Mouse (Mus musculus): ENCODE results near the gene Man1b1. TPM values are rescaled to one million over a fixed set of nuclear protein-coding genes. Genes with fewer than 3 reads are reported as not detected.

Gene Man1b1
- polyA plus RNA-seq, 2 experiments from 2014 or later, result 21.7 to 32.4 TPM

DNA sequence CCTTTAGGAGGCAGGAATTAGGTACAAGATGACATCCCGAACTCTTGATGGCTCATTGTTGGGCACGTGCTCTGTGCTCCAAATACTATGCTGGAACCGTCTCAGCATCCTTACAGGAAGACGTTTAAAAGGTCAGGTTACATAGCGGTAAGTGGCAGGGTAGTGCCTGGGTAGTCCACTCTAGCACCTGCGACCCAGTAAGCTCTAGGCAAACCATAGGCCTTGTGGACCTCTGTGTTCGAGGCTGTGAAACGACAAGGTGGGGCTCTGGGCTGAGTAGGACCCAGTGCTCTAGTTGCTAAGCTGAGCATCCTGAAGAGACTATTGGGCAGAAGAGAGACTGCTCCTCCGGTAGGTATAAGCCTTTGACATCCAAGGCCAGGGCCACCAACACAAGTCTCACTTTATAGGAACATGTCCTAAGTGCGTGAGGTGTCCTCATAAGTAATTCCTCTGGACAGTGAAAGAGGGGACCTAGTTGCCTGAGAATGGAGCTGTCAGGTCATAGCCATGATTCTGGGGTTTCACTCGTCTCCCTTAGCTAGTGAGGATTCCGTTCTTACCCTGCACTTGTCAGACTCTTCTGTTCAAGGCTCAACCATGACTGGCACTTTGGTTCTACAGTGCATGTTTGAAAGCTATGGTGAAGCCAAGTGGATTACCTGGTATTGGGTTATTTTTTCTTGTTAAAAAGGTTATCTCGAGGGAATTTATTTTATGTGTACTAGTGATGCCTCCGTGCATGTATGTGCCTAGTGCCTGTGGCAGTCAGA, 26.4 kb upstream of the Man1b1 start:
- ATAC-seq, result no peak

DNA sequence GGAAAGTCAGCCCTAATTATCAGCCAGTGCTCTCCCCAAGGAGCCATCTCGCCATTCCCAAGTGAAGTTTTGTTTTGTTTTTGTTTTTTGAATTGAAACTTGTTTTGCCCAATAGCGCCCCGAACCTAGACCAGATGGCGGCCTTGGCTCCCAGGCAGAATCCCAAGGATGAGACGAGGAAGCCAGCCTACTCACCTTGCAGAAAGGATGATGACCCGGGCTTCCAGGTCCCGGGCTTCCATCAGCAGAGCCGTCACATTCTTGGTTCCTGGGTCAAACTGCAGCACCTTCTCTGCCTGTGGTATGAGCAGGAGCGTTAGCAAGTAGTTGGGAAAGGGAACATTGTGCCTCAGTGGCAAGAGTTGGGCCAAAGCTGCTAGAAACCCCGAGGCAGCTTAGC, 22.0 kb upstream of the Man1b1 start:
- no peak for ATAC-seq

DNA sequence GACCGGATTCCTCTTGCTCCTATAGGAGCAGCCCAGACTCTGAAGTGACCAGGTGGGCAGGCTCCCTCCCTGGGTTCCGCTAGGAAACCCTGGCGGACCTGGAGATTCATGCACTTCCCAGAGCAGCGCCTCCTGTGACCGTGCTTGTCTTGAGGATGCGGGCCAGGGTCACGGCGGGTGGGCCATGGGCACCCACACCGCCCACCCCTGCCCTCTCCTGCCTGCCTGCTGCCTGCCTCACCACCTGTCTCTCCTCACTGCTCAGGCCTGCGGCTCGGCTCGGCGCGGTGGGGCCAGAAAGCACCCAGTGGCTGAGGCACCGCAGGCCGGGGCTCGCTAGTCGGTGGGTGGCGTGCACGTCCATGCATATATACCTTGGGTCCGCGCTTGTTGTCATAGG, 21.2 kb upstream of the Man1b1 start:
- no peak for ATAC-seq

DNA sequence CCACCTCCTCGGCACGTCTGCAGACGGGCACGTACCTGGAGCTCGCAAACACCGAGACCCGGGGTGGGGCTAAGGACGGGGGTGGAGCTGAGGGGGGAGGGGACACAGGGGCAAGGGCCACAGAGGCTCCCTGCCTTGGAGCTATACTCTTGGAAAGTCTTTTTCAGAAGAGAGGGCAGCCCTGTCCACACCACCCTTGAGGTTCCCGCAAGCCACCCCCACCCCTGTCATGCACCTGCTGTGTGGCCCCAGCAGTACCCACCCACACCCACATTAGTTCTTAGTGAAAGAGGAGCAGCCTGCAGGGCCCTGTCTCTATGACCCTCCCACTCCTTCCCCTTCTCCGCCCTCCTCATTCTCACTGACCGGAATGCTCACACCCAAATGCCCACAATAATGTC, 20.6 kb upstream of the Man1b1 start:
- no peak for ATAC-seq

DNA sequence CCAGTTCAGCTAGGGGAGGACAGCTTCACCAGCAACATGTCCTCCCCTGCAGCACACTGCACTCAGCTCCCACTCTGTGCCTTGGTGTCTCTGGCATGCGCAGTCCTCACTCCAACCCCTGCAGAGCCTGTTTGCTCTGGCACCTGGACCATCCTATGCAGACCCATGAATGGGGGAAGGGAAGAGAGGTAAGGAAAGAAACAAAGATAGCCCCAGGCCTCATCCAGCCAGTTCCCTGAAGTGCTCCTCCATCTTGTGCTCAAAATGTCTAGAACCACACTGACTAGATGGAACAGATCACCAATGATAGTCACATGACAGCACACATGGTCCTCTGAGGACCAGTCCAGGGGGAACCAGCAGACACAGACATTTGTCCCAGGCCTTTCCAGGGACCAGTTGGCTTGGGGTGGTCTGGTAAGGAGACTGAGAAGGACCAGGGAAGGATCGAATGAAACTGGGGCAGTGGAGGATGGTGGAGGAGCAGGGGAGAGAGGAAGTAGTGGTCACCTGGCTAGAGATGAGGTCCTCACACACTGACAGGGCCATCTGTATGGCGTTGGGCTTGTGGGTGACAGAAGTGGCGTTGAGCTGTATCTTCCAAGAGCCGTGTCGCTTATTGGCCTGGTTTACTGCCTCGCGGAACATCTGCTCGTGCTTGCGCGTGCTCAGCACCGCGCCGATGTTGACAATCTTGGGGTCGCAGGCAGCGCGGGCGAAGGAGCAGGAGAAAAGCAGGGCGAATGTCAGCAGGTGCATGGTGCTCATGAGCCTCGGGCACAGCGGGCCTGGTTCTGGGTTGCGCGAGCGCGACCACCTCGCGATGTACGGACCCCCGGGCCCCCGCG, 13.8 kb upstream of the Man1b1 start:
- no peak for ATAC-seq

DNA sequence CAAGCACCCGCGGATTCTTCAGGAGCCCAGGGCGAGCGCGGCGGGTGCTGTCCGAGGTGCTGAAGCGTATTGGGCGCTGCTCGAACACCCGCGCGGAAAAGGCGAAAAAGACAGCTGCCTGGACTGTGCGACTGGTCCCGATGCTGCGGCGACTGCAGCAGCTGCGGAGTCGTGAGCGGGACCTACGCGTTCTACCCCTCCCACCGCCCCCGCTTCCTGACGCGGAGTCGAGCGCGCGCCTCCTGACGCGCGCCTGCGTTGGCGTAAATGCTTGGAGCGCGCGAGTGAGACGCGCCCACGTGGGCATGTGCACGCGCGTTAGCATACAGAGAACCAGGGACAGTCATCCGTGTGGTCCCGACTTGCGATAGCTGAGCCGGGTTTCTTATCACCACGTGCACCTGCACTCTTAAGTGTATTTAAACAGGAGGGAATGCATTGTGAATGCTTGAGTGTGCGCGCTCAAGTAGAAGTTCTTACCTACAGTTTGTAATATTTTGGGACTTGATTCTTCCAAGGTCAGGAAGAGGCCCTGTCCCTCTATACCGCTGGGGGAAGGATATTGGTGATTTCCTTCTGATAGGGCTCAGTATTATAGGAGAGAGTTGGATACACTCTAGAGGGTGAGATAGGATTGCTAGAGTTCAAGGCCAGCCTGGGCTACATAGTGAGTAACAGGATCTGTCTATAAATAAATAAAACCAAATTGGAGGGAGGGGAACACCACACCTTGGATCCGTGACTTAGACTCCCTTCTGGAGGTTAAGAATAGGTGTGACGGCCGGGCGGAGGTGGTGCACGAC, 13.0 kb upstream of the Man1b1 start, which contains the start of gene Grin1:
Gene Grin1 (minus strand): TSS at position 217 of the 803 bp plus-strand sequence.
- no peak for ATAC-seq

DNA sequence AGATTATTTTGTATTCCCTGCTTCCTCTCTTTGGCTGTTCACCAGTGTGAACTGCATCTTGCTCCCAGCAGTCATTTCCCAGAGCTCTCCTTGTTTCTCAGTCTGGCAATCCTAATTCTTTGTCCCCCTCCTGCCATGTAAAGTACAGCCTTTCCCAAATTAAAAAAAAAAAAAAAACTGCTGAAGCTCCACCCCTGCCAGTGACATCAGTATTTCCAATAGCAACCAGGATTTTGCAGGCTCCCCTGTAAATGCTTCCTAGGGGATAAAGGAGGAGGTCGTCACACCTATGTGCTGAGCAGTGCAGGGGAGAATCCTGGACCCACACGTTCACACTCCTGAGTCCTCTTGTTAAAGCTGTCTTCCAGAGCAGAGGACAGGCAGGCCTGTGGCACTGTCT, 12.1 kb upstream of the Man1b1 start:
- no peak for ATAC-seq

DNA sequence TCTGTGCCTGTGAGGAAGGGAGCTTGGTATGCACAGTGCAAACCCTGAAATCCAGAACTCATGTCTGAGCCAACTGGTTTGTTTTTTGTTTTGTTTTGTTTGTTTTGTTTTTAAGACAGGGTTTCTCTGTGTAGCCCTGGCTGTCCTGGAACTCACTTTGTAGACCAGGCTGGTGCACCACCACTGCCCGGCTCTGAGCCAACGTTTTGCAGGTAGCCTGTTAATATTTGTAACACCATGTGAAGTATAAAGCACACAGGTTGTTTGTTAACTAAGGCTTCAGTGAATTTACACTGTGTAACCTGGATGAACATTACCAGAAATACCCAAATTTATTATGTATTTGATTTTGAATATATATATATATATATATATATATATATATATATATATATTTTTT, 6.1 kb upstream of the Man1b1 start:
- no peak for ATAC-seq

DNA sequence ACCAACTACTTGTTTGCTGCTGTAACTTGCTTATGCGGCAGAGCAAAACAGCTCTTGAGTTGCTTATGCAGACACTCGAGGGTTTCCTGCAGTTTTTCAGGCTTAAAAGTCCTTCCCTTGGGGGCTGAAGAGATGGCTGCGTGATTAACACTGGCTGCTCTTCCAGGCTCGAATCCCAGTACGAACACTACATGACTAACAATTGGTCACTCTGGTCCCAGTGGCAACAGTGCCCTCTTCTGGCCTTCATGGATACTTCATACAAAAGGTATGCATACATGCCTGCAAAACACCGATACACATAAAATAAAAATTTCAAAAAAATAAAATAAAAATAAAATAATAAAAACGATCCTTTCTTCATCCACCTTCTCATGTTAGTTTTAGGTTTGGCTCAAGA, 3.7 kb upstream of the Man1b1 start:
- ATAC-seq, result no peak

DNA sequence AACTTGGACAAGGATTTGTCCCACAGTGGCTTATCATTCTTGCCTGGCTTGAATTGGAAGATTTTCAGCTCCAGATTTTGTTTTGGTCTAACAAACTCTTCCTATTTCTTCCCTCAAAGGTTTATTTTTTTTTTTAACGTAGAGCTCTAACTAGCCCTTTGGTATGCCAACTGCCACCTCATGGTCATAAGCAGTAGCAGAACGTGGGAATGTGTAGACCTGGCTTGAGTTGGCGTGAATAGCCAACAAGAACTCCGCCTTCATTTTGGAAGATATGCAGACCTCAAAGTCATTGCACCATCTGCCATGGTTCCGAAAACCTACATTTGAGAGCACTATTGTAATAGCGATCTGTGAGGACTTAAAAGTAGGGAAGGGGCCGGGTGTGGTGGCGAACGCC, 668 bp upstream of the Man1b1 start:
- no peak for ATAC-seq

DNA sequence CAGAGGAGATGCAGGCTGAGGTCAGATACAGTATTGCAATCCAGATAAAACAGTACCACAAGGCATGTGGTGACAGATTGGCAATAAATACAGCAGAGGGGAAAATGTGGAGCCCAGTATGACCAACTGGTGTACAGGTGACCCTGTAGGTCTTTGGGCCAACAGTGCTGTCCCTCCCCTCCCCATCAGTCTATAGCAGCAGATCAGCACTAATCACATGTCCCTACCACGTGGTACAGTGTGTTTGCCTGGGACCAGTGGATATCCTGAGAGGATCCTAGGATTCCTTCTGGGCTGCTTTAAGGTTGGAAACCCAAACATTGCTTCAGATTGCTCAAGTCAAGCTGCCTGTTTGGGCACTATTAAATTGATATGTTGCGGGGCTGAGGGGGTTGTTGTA, 1.4 kb downstream of the Man1b1 start:
- ATAC-seq, result no peak

DNA sequence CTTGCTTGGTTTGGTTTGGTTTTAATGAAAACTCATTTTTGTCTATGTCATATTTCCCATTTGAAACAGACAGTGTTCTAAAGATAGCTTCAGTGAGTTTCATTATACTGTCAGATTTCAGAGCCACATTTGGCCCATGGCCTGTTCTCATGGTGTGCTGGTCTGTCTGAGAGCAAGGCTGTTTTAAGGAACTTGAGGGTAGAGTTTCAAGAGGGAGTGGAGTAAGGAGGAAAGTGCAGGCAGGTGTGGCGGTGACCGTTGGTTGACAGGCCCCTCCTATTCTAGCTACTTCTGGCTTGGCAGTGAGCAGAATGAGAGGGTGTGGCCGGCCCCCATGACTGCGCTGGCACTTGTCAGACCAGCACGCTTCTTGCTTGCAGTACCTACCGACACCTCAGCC, 6.2 kb downstream of the Man1b1 start:
- ATAC-seq, result no peak

DNA sequence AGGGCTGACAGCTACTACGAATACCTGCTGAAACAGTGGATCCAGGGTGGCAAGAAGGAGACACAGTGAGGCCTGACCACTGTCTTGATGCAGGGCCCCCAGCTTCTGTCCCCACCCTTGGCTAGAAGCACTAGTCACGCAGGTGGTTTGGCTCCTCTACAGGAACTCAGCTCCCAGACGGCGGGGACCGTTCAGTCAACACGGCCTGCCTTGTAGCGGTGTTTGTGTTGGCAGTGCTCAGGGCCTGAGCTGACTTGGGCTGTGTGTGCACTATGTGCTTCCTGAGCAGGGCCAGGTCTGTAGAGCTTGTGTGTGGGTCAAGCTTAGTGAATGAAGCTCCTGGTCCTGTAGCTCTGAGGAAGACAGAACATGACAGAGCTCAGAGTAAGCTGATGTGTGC, 16.0 kb downstream of the Man1b1 start:
- no peak for ATAC-seq

DNA sequence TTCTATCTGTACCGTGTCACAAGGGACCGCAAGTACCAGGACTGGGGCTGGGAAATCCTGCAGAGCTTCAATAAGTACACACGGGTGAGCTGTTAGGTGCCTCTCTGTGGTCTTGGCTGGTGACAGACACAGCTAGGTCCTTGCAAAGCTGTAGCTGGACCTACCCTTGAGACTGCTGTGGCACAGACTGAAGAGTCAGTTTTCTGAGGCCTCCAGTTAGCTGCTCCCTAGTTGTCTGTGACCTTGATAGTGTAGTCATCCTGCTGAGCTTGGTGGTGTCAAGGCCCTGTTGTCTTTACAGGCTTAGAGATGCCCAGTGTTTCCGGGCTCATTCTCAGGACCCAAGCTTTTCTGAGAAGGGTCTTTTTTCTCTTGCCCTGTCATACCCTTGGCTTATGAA, 17.4 kb downstream of the Man1b1 start:
- no peak for ATAC-seq

DNA sequence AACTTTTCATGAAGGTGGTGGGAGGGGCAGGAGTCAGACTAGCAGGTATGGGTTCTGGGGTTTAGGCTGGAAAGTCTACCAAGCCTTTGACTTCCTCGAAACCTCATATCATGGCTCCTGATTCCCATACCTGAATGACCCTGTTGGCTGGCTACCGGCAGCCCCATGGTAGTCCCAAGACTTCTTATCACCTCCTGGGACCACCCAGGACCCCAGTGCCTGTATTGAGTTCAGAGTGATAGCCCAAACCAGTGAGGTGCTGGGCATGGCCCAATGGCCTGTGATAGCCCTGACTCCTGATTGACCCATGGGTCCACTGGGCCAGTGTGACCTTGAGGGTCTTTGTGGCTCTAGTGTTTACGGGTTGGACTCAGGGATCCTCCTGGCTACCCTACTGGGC, 18.6 kb downstream of the Man1b1 start:
- no peak for ATAC-seq

DNA sequence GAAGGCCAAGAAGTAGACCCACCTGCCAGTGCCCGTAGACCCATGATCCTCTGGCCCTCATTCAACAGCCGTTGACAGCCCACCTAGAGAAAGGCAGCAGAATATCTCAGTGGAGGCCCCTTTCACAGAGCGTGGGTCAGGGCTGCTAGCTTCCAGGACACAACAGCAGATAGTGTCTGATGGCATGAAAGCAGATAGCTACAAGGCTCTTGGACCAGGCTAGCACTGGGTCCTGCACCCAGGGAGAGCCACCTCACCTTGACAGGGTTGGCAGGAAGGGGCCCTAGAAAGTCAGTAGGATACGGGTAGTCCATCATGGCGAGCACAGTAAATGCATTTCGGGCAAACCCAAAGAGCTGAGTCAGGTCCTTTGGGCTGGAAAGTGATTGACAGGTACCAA, 22.1 kb downstream of the Man1b1 start:
- ATAC-seq, result no peak

DNA sequence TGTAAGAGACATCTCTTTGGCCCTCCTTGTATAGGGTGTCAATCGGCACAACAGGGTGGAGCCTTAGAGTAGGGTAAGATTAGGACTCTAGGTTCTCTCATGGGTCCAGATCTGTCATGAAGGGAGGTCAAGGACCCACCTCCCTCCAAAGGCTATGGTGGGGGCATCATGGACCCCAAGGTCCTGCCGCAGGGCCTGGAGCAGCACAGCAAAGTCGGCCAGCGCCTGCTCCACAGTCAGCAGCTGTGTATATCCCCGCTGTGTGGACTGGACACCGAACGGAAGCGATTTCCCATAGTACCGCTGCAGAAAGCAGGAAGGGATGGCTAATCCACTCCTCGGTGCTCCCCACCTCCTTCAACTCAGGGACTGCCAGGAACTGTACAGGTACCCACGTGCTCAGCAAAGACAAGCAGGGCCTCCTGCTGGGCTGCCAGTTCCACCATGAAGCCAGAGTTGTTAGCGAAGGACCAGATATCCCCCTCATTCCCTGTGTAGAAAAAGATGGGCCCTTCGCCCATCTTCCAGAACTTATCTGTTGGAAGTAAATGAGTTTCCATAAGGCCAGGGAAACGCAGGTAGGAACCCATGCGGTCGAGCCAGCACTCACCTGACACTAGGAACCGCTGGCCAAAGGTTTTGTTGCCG, 23.4 kb downstream of the Man1b1 start:
- ATAC-seq, result no peak

DNA sequence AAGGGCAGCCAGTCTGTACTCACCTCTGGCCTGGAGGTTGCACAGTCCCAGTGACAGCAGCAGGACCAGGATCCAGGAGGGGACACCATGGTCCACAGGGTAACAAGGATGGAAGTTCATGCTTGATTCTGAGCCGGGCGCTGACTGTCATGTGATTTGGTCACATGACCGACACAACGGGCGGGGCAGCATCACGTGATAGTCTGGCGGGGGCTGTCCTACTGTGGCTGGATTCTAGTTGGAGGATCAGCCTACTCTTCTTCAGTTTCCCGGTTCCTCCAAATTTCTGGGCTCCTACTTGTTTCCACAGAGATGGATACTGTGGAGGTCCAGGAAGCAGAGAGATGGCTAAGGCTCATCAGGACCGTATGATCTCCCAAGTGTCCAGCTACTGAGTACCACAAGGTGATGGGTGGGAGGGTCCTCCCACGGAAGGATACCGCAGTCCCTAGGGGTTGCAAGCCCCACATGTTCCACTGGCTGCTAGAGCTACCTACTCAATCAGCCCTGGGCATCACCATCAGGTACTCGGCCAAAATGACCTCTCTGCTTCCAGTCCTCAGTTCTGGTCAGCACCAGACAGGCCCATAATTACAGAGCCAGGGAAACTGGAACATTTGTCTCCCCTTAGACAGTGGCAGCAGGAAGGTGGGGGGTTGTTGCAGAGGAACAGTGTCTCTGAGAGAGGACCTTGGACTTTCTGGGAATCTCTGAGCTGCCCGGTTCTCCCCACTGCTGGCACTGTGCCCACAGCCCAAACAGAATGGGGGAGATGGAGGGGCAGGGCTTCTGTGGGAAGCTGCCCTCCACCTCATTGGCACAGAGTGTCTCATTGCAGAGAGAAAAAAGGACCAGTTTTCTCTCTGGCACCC, 24.3 kb downstream of the Man1b1 start, which contains the start of gene Dpp7:
Gene Dpp7 (minus strand): TSS at position 152 of the 872 bp plus-strand sequence.
- peak; percentile 87 for ATAC-seq

DNA sequence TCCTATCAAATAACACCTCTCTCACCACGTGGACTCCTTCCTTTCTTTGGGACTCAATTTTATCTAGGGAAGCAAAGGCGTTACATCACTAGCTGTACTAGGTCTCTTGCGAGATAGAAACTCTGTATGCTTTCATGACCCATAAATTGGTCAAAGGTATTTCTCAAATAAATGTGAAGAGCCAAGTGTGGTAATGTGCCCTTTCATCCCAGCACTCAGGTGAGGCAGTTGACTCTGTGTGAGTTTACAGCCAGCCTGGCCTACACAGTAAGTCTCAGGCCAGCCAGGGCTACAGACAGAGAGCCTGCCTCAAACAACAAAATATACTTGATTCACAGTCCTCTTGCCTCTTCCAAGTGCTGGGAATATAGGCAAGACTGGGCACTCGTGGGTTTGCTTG, 27.7 kb downstream of the Man1b1 start:
- no peak for ATAC-seq

DNA sequence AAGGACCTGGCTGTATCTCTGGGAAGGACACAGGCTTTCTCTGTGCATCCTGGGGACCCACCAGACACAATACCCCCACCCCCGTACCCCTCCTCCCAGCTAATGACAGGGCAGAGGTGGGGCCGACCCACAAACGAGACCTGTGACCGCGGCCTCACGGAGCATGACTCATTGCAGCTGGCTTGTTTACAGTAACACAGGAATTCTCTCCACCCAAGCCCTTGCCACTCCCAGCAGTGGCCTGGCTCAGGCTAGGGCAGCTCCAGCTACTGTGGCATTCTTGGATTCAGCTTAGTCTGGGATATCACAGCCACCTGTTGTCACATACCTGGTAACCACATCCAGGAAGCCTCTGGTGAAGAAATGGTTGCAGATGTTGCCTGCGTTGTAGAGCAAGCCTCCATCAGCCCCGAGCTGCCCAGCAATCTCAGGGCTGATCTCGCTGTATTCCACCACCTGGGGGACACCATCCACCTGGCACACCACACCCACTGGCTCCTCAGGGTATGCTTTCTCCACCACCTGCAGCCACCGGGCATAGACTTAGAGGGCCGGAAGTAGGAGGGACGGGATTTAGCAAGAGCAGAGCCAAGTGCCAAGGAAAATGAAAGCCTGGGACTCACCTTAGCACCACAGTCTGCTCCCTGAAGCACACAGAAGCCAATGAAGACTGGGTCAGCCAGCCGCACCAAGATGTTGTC, 31.5 kb downstream of the Man1b1 start:
- no peak for ATAC-seq

DNA sequence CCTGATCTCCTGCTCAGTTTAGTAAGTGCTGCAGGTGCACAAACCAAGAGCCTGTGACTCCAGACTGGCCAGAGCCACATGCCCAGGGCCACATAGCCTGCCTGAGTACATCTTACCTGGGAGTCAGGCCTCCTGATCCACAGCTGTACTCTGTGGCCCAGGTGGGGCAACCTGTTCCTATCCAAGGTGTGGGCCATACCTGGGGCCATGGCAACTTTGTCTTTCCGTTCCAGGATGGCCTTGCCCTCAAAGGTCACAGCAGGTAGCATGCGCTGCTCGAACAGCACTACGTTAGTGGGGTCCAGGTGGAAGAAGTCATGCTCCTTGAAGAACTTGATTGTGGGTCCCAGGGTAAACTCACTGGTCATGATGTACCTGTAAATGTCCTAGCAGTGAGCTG, 32.2 kb downstream of the Man1b1 start:
- ATAC-seq, result no peak

Data from CD4-positive, CD25-positive, alpha-beta regulatory T cell, adult 4 months (primary cell).